Mouse (Mus musculus): Measurements from ENCODE around the gene Msantd2.

DNA sequence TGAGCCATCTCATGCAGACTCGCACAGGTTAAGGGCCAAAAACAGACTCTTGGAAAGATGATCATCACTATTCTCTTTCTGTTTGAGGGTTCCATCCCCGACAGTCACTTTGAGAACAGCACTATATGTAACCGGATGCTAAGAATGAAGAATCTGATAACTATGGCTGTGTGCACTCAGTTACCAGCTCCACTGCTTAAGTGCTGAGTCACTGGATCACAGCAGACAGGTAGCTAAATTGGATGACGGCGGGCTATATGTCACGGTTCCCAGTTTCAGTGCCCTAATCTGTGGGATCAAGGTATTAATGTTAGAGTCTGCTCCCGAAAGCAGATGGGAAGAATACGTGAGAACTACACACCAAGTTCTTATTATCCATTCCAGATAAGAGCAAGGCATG, 33.3 kb upstream of the Msantd2 start:
- no peak for TF ChIP-seq CTCF (IDR thresholded peaks at IDR 0.05; ENCODE audit: low read depth)
- TF ChIP-seq EP300 (IDR thresholded peaks at IDR 0.05; ENCODE audit: low read depth): no peak
